Mouse (Mus musculus) CH12.LX (cell line): ENCODE measurements around the gene Dnajc10.

ENCODE experiments used
- CTCF ChIP-seq, 2 experiments: IDR thresholded peaks in 1 of 2; conservative IDR thresholded peaks in 1 of 2; 2 replicates each; pipeline ENCODE4 v1.5.1; 2011 to 2012; ENCODE audit warnings: low read depth in 2 of 2, low read length in 2 of 2, improper control_type of control experiment in 1 of 2, inconsistent platforms in 1 of 2, mild to moderate bottlenecking in 1 of 2, moderate library complexity in 1 of 2
- E2F4 ChIP-seq: IDR thresholded peaks from 2 replicates; pipeline ENCODE4 v1.6.1; 2011; ENCODE audit warnings: low read depth, low read length, improper control_type of control experiment; ENCODE audit not compliant: insufficient replicate concordance
- ELF1 ChIP-seq: IDR thresholded peaks from 2 replicates; pipeline ENCODE4 v1.6.1; 2014; ENCODE audit warnings: low read depth, mild to moderate bottlenecking, inconsistent platforms, low read length, improper control_type of control experiment
- MAX ChIP-seq: IDR thresholded peaks from 2 replicates; pipeline ENCODE4 v1.6.1; 2011; ENCODE audit warnings: low read length, improper control_type of control experiment
- POLR2A ChIP-seq: IDR thresholded peaks from 2 replicates; pipeline ENCODE4 v1.6.1; 2011; ENCODE audit warnings: low read depth, mild to moderate bottlenecking, improper control_type of control experiment, low read length
- POLR2AphosphoS2 ChIP-seq: IDR thresholded peaks from 2 replicates; pipeline ENCODE4 v1.6.1; 2011; ENCODE audit warnings: low read depth, low read length, improper control_type of control experiment
- RAD21 ChIP-seq: IDR thresholded peaks from 2 replicates; pipeline ENCODE4 v1.6.1; 2011; ENCODE audit warnings: low read depth, mild to moderate bottlenecking, low read length, improper control_type of control experiment, moderate library complexity

DNA sequence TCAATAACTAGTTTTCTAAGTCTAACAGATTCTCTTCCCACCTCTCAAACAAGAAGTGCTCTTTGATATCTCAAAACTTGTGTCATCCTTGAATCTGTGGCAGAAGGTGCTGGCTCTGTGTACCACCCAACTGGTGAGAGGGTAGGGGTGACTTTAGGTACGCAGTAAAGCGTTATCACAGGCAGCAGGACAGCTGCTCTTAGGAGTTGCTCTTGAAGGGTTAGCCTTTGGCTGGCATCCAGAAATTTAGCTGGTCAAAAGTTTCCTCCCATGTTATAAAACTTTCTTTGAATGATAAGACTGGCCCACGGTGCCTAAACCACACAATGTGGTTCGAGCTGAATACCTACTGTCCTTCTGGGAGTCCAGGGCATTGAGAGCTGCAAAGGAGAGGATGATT lies 4.5 kb upstream of the Dnajc10 start:
- TF ChIP-seq ELF1: no peak
- TF ChIP-seq POLR2A: no peak
- TF ChIP-seq E2F4: no peak
- no peak for TF ChIP-seq CTCF (conservative IDR thresholded peaks at IDR 0.05 in 1 of 2, IDR thresholded peaks at IDR 0.05 in 1 of 2; ENCODE audit: low read depth in 2 of 2, low read length in 2 of 2)
- TF ChIP-seq MAX: no peak
- TF ChIP-seq RAD21: no peak
- no peak for TF ChIP-seq POLR2AphosphoS2
